Mouse (Mus musculus): Measurements from ENCODE around the gene Apoc4. TPM values are rescaled to one million over a fixed set of nuclear protein-coding genes. Genes with fewer than 3 reads are reported as not detected.
A peak's percentile ranks its signal among the peaks of the same experiment; 100 is the strongest.

Apoc4 gene
- polyA plus RNA-seq, 1 experiment from 2014 or later, result 0.09 TPM

GRCm38 (mm10) chr7:19666750-19667149, 14.5 kb downstream of the Apoc4 start:
- peak; percentile 39 for TF ChIP-seq CTCF (IDR thresholded peaks at IDR 0.05)
- ATAC-seq, result no peak
- H3K27me3 ChIP-seq, result no peaks in the 10 kb centered on the region
- CTCF ChIA-PET, result interaction anchor here (1.0 to 5.8 kb wide), 3 partner anchors 26 to 49 kb away, joined by 3 to 120 read pairs (median 4); partner anchors contain the start of genes Apoc1 and Apoe
- DNase-seq (ENCODE audit: low read depth, low spot score), result no peak
- in situ Hi-C loops (cut with MboI; ENCODE audit: low pct_unique_long_range_greater_than_20kb), result loop anchor here (5.0 kb wide), 1 partner anchor 46 kb away; no protein-coding TSS in a partner anchor
- POLR2A ChIA-PET, result interaction anchor here (1.1 kb wide), 1 partner anchor 48 kb away, joined by 3 read pairs; the partner anchor contains the start of gene Tomm40

DNA sequence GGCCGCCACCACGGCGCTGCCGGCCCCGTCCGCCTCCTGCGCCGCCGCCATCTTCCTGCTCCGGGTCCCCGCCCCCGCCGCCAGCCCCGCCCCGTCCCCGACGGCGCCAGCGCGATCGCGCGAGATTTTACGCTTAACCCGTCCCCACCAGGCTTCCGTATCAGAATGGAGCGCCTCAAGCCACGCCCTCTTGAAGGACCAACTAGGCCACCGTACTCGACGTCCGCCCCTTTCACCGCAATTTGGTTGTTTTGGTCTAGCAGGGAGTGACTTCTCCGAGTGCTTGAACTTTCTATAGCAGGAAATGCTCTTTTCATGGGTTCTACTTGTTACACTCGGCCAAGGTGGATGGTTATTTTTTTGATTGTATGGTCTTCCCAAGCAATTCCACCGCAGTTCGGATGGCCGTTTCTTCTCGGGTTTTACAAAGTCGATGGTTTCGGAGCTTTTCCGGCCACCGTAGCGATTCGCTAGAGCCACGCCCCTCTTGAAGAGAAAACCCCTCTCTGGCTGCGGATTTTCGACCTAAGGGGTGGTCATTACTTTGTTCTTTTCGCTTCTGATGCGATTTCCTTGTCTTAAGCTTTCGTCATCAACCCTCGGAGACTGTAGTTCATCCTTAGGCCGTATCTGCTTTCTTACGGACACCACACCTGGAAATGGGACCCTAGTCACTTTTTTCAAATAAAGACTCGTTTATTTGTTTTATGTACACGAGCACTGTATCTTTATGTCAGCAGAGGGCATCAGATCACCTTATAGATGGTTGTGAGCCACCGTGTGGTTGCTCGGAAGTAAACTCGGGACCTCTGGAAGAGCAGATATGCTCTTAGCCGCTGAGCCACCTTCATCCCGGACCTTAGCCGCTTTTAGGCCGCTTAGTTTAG, 16.1 kb downstream of the Apoc4 start, which contains the start of gene Clptm1:
TSS of gene Clptm1 (minus strand) at position 79 of the 887 bp plus-strand sequence.
- ATAC-seq (peak; percentile 63), DNase-seq (ENCODE audit: low read depth, low spot score) (peak; percentile 92)
- H3K27me3 ChIP-seq, result no peaks in the 10 kb centered on the region
- peak; percentile 73 for TF ChIP-seq CTCF (IDR thresholded peaks at IDR 0.05)
- ChIA-PET POLR2A (interaction anchor here (1.1 to 1.4 kb wide), 3 partner anchors 9 to 36 kb away, joined by 3 to 4 read pairs (median 3); partner anchors contain the start of gene Relb), CTCF (interaction anchor here (1.6 to 5.8 kb wide), 2 partner anchors 28 to 36 kb away, joined by 4 to 120 read pairs; partner anchors contain the start of genes Apoc1 and Apoe)
- in situ Hi-C loops (cut with MboI; ENCODE audit: low pct_unique_long_range_greater_than_20kb), result loop anchor here (5.0 kb wide), 1 partner anchor 47 kb away; no protein-coding TSS in a partner anchor

GRCm38 (mm10) chr7:19664455-19664954, 16.8 kb downstream of the Apoc4 start:
- DNase-seq (ENCODE audit: low read depth, low spot score) (no peak), ATAC-seq (no peak)
- ChIA-PET CTCF (interaction anchor here (1.4 to 5.8 kb wide), 2 partner anchors 36 to 37 kb away, joined by 4 to 120 read pairs; partner anchors contain the start of gene Apoe), POLR2A (interaction anchor here (1.1 to 1.4 kb wide), 3 partner anchors 8 to 35 kb away, joined by 3 to 4 read pairs (median 3); partner anchors contain the start of gene Relb)
- H3K27me3 ChIP-seq, result no peaks in the 10 kb centered on the region
- TF ChIP-seq CTCF (IDR thresholded peaks at IDR 0.05), result no peak
- in situ Hi-C loops (cut with MboI; ENCODE audit: low pct_unique_long_range_greater_than_20kb), result no loop called here

DNA sequence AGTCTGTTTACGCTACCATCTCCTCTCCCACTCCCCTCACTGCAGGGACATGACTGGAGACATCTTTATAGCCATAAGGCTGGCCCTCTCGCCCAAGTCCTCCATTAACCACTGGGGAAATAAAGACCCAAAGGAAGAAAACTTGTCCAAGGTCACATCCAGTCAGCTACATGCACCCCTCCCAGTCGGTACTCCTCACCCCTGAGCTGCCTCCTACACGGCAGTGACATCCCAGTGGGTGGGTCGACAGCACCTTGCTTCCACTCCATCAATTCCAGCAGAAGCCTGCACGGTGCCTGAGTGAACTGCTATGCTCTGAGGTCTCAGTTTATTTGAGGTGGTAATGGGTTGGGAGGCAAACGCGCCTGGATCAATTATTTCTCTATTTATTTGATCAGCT, 17.3 kb downstream of the Apoc4 start:
- in situ Hi-C loops (cut with MboI; ENCODE audit: low pct_unique_long_range_greater_than_20kb), result no loop called here
- DNase-seq (ENCODE audit: low read depth, low spot score) (no peak), ATAC-seq (no peak)
- ChIA-PET POLR2A (interaction anchor here (1.1 to 1.4 kb wide), 2 partner anchors 20 to 34 kb away, joined by 3 read pairs; partner anchors contain the start of gene Relb), CTCF (interaction anchor here (1.1 to 1.4 kb wide), 2 partner anchors 21 to 37 kb away, joined by 3 to 4 read pairs; no protein-coding TSS in a partner anchor)
- no peak for TF ChIP-seq CTCF (IDR thresholded peaks at IDR 0.05)
- no peaks in the 10 kb centered on the region for H3K27me3 ChIP-seq

GRCm38 (mm10) chr7:19652614-19653013, 28.7 kb downstream of the Apoc4 start:
- DNase-seq (ENCODE audit: low read depth, low spot score) (no peak), ATAC-seq (no peak)
- in situ Hi-C loops (cut with MboI; ENCODE audit: low pct_unique_long_range_greater_than_20kb), result no loop called here

DNA sequence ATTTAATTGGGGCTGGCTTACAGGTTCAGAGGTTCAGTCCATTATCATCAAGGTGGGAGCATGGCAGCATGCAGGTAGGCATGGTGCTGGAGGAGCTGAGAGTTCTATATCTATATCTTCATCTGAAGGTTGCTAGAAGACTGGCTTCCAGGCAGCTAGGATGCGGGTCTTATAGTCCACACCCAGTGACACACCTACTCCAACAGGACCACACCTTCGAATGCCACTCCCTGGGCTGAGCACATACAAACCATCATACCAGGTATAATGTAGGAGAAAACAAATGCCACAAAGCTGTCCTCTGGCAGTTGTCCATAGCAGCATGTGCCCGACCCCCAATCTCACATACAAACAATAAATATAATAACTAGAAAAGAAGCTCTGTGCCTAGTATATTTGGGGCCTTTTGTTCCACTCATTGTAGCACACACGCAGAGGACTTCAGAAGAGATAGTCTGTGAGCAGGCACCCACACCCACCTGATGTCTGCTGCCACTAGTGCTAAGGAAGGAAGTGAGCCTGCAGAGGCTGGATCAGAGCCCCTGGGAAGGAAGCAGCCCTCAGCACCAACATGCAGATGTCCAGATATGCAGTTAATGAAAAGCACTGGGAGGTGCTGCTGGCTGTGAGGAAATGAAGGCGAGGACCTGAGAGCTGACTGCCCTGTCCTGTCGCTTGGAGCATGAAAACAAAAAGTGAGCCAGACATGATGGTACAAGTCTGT, 30.1 kb downstream of the Apoc4 start:
- no peak for TF ChIP-seq CTCF (IDR thresholded peaks at IDR 0.05)
- DNase-seq (ENCODE audit: low read depth, low spot score) (no peak), ATAC-seq (no peak)
- in situ Hi-C loops (cut with MboI; ENCODE audit: low pct_unique_long_range_greater_than_20kb), result no loop called here
- ChIA-PET CTCF (no interaction called here), POLR2A (no interaction called here)
- H3K27me3 ChIP-seq, result no peaks in the 10 kb centered on the region

More at GRCm38 (mm10) chr7:19652614-19653013, 28.7 kb downstream of the Apoc4 start:
- ChIA-PET POLR2A (no interaction called here), CTCF (no interaction called here)
- H3K27me3 ChIP-seq, result no peaks in the 10 kb centered on the region
- TF ChIP-seq CTCF (IDR thresholded peaks at IDR 0.05), result no peak

GRCm38 (mm10) chr7:19641223-19641622, 40.1 kb downstream of the Apoc4 start:
- ChIA-PET POLR2A (no interaction called here), CTCF (interaction anchor here (1.5 kb wide), 1 partner anchor 9 kb away, joined by 5 read pairs; no protein-coding TSS in a partner anchor)
- DNase-seq (ENCODE audit: low read depth, low spot score) (no peak), ATAC-seq (no peak)
- TF ChIP-seq CTCF (IDR thresholded peaks at IDR 0.05), result no peak
- in situ Hi-C loops (cut with MboI; ENCODE audit: low pct_unique_long_range_greater_than_20kb), result no loop called here
- H3K27me3 ChIP-seq, result no peaks in the 10 kb centered on the region

GRCm38 (mm10) chr7:19635074-19635827, 46.0 kb downstream of the Apoc4 start:
- ChIA-PET CTCF (interaction anchor here (1.0 to 1.7 kb wide), 4 partner anchors 8 to 45 kb away, joined by 3 to 5 read pairs (median 4); no protein-coding TSS in a partner anchor), POLR2A (no interaction called here)
- TF ChIP-seq CTCF (IDR thresholded peaks at IDR 0.05), result no peak
- H3K27me3 ChIP-seq, result no peaks in the 10 kb centered on the region
- ATAC-seq (no peak), DNase-seq (ENCODE audit: low read depth, low spot score) (no peak)
- in situ Hi-C loops (cut with MboI; ENCODE audit: low pct_unique_long_range_greater_than_20kb), result no loop called here

- DNase-seq (ENCODE audit: low read depth, low spot score) (no peak), ATAC-seq (no peak)
- no peak for TF ChIP-seq CTCF (IDR thresholded peaks at IDR 0.05)
- POLR2A ChIA-PET, result no interaction called here
- H3K27me3 ChIP-seq, result no peaks in the 10 kb centered on the region
- in situ Hi-C loops (cut with MboI; ENCODE audit: low pct_unique_long_range_greater_than_20kb), result no loop called here
- CTCF ChIA-PET, result interaction anchor here (1.6 to 1.7 kb wide), 2 partner anchors 9 to 45 kb away, joined by 5 read pairs; no protein-coding TSS in a partner anchor
Observed at GRCm38 (mm10) chr7:19634591-19634990, 46.7 kb downstream of the Apoc4 start.

Measured in Patski (cell line).